8 mouse cellular contexts compared by ENCODE assay signal in the genomic region with DNA sequence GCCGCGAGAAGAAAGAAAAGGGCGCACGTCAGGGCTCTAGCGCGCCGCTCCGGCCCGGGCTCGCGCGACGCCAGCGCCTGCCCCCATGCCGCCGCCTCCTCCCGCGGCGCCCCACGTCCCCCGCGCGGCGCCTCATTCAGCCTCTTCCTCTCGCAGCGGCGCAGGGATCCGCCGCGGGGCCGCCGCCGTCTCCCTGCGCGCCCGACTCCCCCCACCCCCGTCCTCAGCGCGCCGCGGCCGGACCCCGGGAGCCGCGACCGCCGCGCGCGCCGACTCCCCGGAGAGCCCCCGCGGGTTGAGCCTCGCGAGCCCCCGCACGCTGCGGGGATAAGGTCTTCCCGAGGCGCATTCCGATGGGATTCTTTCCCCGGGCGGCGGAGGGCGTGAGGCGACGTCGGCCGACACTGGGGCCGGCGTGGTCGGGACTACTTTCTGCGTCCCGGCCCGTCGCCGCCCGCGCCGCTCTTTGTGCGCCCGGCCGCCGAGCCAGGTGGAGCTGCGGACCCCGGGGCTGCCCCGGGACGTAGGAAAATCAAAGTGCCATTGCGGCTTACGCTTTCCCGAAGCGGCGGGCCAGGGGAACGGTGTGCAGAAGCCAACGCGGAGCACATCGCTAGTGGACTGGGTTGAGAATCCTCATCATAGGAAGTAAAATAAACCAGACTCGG. TPM values are rescaled to one million over a fixed set of nuclear protein-coding genes. Genes with fewer than 3 reads are reported as not detected.
A peak's percentile ranks its signal among the peaks of the same experiment; 100 is the strongest.
DNase-seq lines count a peak whose midpoint lies in the region; ATAC-seq lines count a peak whose summit lies in the region.

A gene (minus strand): TSS at position 148 of the 668 bp plus-strand sequence.

- peak within 1 kb of the TSS; percentile 99 for H3K9ac ChIP-seq in intestine, embryonic 16.5 days (ENCODE audit: low read depth, low read length)

- peak; percentile 93 for ATAC-seq in intestine, embryonic 16.5 days

- H3K4me2 ChIP-seq in intestine, embryonic 16.5 days (ENCODE audit: low read depth, low read length), result peak within 1 kb of the TSS; percentile 88

- peak; percentile 80 to 83 for DNase-seq in adrenal gland, adult 18-20 months (ENCODE audit: low spot score in 2 of 2)
- peak; percentile 89 for DNase-seq in embryo, embryonic 10.5 days (ENCODE audit: low spot score)
- peak; percentile 83 to 86 for DNase-seq in gastrocnemius, postnatal 4 days (ENCODE audit: low spot score in 2 of 2)
- peak; percentile 72 to 86 for DNase-seq in left cerebral cortex, postnatal 25 days (ENCODE audit: low spot score in 2 of 2)
- DNase-seq in mesoderm, embryonic 11.5 days (ENCODE audit: low read depth, low spot score), result peak; percentile 91
- peak; percentile 86 for DNase-seq in right cerebral cortex, postnatal 25 days
- peak; percentile 70 to 81 for DNase-seq in urinary bladder, postnatal 36 days (ENCODE audit: low spot score in 2 of 2)

- H3K4me3 ChIP-seq in intestine, embryonic 16.5 days (ENCODE audit: low read length), result peak within 1 kb of the TSS; percentile 82

- intact Hi-C loops in left cerebral cortex, postnatal 25 days (cut with DNase I), result loop anchor here (2.0 to 5.0 kb wide), 3 partner anchors 40 to 90 kb away; no protein-coding TSS in a partner anchor

- H3K36me3 ChIP-seq in intestine, embryonic 16.5 days (ENCODE audit: control insufficient read depth, insufficient read depth, low read length), result no peaks in the 10 kb centered on the region

- no peaks in the 10 kb centered on the region for H3K27me3 ChIP-seq in intestine, embryonic 16.5 days (replicated peaks; ENCODE audit: control insufficient read depth, insufficient read depth, low read length)

- peaks cover 3% of the 10 kb centered on the region; the same call in 1 of the 2 replicates for H3K4me1 ChIP-seq in intestine, embryonic 16.5 days (ENCODE audit: control insufficient read depth, insufficient read depth, low read length)

- H3K9me3 ChIP-seq in intestine, embryonic 16.5 days (ENCODE audit: control insufficient read depth, low read length), result no peaks in the 10 kb centered on the region

- peak within 1 kb of the TSS; percentile 99 for H3K27ac ChIP-seq in intestine, embryonic 16.5 days (ENCODE audit: low read length)

- WGBS in intestine, embryonic 16.5 days, result 0% methylated on average over 73 of the region's 99 CpGs

RNA-seq across cellular contexts. Expression of the gene that starts here (rescaled TPM):
- total RNA-seq in adrenal gland, adult 18-20 months (2021), result 10 to 100 TPM; 57.2 to 78.3 TPM
- total RNA-seq in gastrocnemius, postnatal 4 days (2021), result 10 to 100 TPM; 68.0 to 68.1 TPM
- polyA plus RNA-seq in intestine, embryonic 16.5 days (2015; fragmentation: Nextera tagmentation; extraction: Ambion mirVana), result 11.9 and 19.6 TPM in 2 replicates
- 10 to 100 TPM; 45.9 to 47.0 TPM for total RNA-seq in left cerebral cortex, postnatal 25 days (2021)

Comparison
In these comparisons a context has a peak if more than half of its experiments do, and no peak if none do; other contexts are left out.
1. Peak in every context shown above with its lines: DNase-seq, ATAC-seq, H3K4me3 ChIP-seq and H3K27ac ChIP-seq.